Mouse (Mus musculus) kidney, adult 18-20 months (tissue): ENCODE measurements around the gene Dmwd.
"Not testable (repeated sequence)": the region's sequence is repeated elsewhere in the genome, so short reads cannot be mapped to it uniquely, and the experiment has no call there.

Source experiments
- DNase-seq: peaks from one replicate; pipeline ENCODE4 v3.0.0; 2021

Gene Dmwd

GRCm38 (mm10) chr7:19075723-19076585 is at the start of gene Dmwd:
Dmwd (plus strand) TSS chr7:19076227.
- DNase-seq: peak; percentile 93

GRCm38 (mm10) chr7:19028067-19028466 is 48.0 kb upstream of the Dmwd start:
- DNase-seq: no peak

GRCm38 (mm10) chr7:19029084-19029653 is 46.9 kb upstream of the Dmwd start:
- DNase-seq: peak; percentile 64

GRCm38 (mm10) chr7:19031641-19032040 is 44.4 kb upstream of the Dmwd start:
- peak; percentile 18 for DNase-seq

GRCm38 (mm10) chr7:19044616-19045015 is 31.4 kb upstream of the Dmwd start:
- DNase-seq: no peak

- no peak for DNase-seq
Observed at GRCm38 (mm10) chr7:19046286-19047069, 29.5 kb upstream of the Dmwd start.

GRCm38 (mm10) chr7:19048006-19048527 is 28.0 kb upstream of the Dmwd start:
- no peak for DNase-seq

- DNase-seq: no peak
Observed at GRCm38 (mm10) chr7:19049252-19049651, 26.8 kb upstream of the Dmwd start.

GRCm38 (mm10) chr7:19050172-19050571 is 25.9 kb upstream of the Dmwd start:
- no peak for DNase-seq

GRCm38 (mm10) chr7:19051161-19051560 is 24.9 kb upstream of the Dmwd start:
- no peak for DNase-seq

- no peak for DNase-seq
Observed at GRCm38 (mm10) chr7:19052345-19053135, 23.5 kb upstream of the Dmwd start.

- no peak for DNase-seq
Observed at GRCm38 (mm10) chr7:19053136-19053532, 22.9 kb upstream of the Dmwd start.

- DNase-seq: peak; percentile 23
Observed at GRCm38 (mm10) chr7:19054047-19054776, 21.8 kb upstream of the Dmwd start, which contains the start of gene Rsph6a. Rsph6a (plus strand) TSS chr7:19054690.

- DNase-seq: no peak
Observed at GRCm38 (mm10) chr7:19054777-19055076, 21.3 kb upstream of the Dmwd start.

GRCm38 (mm10) chr7:19055108-19055507 is 20.9 kb upstream of the Dmwd start:
- no peak for DNase-seq

GRCm38 (mm10) chr7:19057405-19057804 is 18.6 kb upstream of the Dmwd start:
- DNase-seq: no peak

- no peak for DNase-seq
Observed at GRCm38 (mm10) chr7:19065896-19066295, 10.1 kb upstream of the Dmwd start.

- no peak for DNase-seq
Observed at GRCm38 (mm10) chr7:19067063-19067462, 9.0 kb upstream of the Dmwd start.

- DNase-seq: no peak
Observed at GRCm38 (mm10) chr7:19067935-19068334, 8.1 kb upstream of the Dmwd start.

GRCm38 (mm10) chr7:19068707-19069106 is 7.3 kb upstream of the Dmwd start:
- peak; percentile 82 for DNase-seq

- DNase-seq: no peak
Observed at GRCm38 (mm10) chr7:19069500-19069899, 6.5 kb upstream of the Dmwd start.

GRCm38 (mm10) chr7:19071024-19071423 is 5.0 kb upstream of the Dmwd start:
- DNase-seq: not testable (repeated sequence)
